Mouse (Mus musculus): ENCODE data around the gene Hba-x. TPM values are rescaled to one million over a fixed set of nuclear protein-coding genes. Genes with fewer than 3 reads are reported as not detected.

The Hba-x gene
- not detected for total RNA-seq (2021)

GRCm38 (mm10) chr11:32276347-32276746 lies at the start of gene Hba-x:
Hba-x (plus strand) TSS chr11:32276400.
- intact Hi-C loops (cut with DNase I) = no loop called here
- no peak for DNase-seq

- intact Hi-C loops (cut with DNase I) = no loop called here
- no peak for DNase-seq
Measured at GRCm38 (mm10) chr11:32227041-32227440, 49.2 kb upstream of the Hba-x start.

- DNase-seq = no peak
- intact Hi-C loops (cut with DNase I) = no loop called here
Measured at GRCm38 (mm10) chr11:32227555-32227954, 48.6 kb upstream of the Hba-x start.

- no peak for DNase-seq
- intact Hi-C loops (cut with DNase I) = no loop called here
Measured at GRCm38 (mm10) chr11:32228292-32228845, 47.8 kb upstream of the Hba-x start.

- intact Hi-C loops (cut with DNase I) = no loop called here
- no peak for DNase-seq
Measured at GRCm38 (mm10) chr11:32230220-32230619, 46.0 kb upstream of the Hba-x start.

GRCm38 (mm10) chr11:32231125-32231524 lies 45.1 kb upstream of the Hba-x start:
- no peak for DNase-seq
- intact Hi-C loops (cut with DNase I) = no loop called here

GRCm38 (mm10) chr11:32232848-32233247 lies 43.4 kb upstream of the Hba-x start:
- intact Hi-C loops (cut with DNase I) = no loop called here
- DNase-seq = no peak

- peak; percentile 87 for DNase-seq
- intact Hi-C loops (cut with DNase I) = no loop called here
Measured at GRCm38 (mm10) chr11:32233895-32234294, 42.3 kb upstream of the Hba-x start.

- no peak for DNase-seq
- intact Hi-C loops (cut with DNase I) = loop anchor here (5.0 kb wide), 1 partner anchor 53 kb away; no protein-coding TSS in a partner anchor
Measured at GRCm38 (mm10) chr11:32234816-32235485, 41.2 kb upstream of the Hba-x start.

GRCm38 (mm10) chr11:32235646-32236045 lies 40.6 kb upstream of the Hba-x start:
- intact Hi-C loops (cut with DNase I) = loop anchor here (5.0 kb wide), 1 partner anchor 53 kb away; no protein-coding TSS in a partner anchor
- peak; percentile 93 for DNase-seq

- no peak for DNase-seq
- intact Hi-C loops (cut with DNase I) = loop anchor here (5.0 kb wide), 1 partner anchor 54 kb away; no protein-coding TSS in a partner anchor
Measured at GRCm38 (mm10) chr11:32236132-32236531, 40.1 kb upstream of the Hba-x start.

GRCm38 (mm10) chr11:32236712-32237410 lies 39.3 kb upstream of the Hba-x start:
- DNase-seq = peak; percentile 78
- intact Hi-C loops (cut with DNase I) = loop anchor here (5.0 kb wide), 1 partner anchor 55 kb away; no protein-coding TSS in a partner anchor

- DNase-seq = no peak
- intact Hi-C loops (cut with DNase I) = loop anchor here (5.0 kb wide), 1 partner anchor 55 kb away; no protein-coding TSS in a partner anchor
Measured at GRCm38 (mm10) chr11:32237411-32237795, 38.8 kb upstream of the Hba-x start.

- intact Hi-C loops (cut with DNase I) = loop anchor here (5.0 kb wide), 1 partner anchor 56 kb away; no protein-coding TSS in a partner anchor
- DNase-seq = peak; percentile 69
Measured at GRCm38 (mm10) chr11:32238093-32238860, 37.9 kb upstream of the Hba-x start.

- no peak for DNase-seq
- intact Hi-C loops (cut with DNase I) = no loop called here
Measured at GRCm38 (mm10) chr11:32241391-32241790, 34.8 kb upstream of the Hba-x start.

- no peak for DNase-seq
- intact Hi-C loops (cut with DNase I) = no loop called here
Measured at GRCm38 (mm10) chr11:32242209-32242608, 34.0 kb upstream of the Hba-x start.

GRCm38 (mm10) chr11:32243205-32243955 lies 32.8 kb upstream of the Hba-x start:
- intact Hi-C loops (cut with DNase I) = no loop called here
- DNase-seq = no peak

GRCm38 (mm10) chr11:32244064-32244463 lies 32.1 kb upstream of the Hba-x start:
- intact Hi-C loops (cut with DNase I) = no loop called here
- DNase-seq = no peak

GRCm38 (mm10) chr11:32244617-32245016 lies 31.6 kb upstream of the Hba-x start:
- intact Hi-C loops (cut with DNase I) = no loop called here
- no peak for DNase-seq

GRCm38 (mm10) chr11:32245614-32246013 lies 30.6 kb upstream of the Hba-x start:
- no peak for DNase-seq
- intact Hi-C loops (cut with DNase I) = no loop called here

Data from left cerebral cortex, postnatal 4 days (tissue).